Mouse (Mus musculus): ENCODE data around the gene Tctex1d4. TPM values are rescaled to one million over a fixed set of nuclear protein-coding genes. Genes with fewer than 3 reads are reported as not detected.

Gene Tctex1d4
- polyA plus RNA-seq, 1 experiment from 2014 or later = not detected

DNA sequence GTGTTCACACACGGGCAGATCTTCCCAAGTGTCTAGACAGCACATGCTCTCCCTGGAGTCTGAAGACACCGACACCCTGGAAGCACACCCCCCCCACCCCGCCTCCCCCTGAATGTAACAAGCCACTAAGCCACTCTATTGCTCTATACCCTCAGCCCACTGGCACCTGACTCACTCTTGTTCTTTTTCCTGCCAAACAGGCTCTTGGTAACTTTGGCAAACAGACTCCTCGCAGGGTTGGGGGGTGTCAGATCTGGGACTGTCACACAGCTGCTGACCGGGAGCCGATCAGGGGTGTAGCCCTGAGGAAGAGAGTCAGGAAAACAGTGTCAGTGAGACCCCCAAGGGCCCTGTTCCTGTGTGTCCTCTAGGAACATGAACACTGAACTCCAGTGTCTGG, 4.6 kb downstream of the Tctex1d4 start:
- H3K9me3 ChIP-seq (replicated peaks; ENCODE audit: control insufficient read depth, low read length) = no peaks in the 10 kb centered on the region
- H3K36me3 ChIP-seq (ENCODE audit: control insufficient read depth, insufficient read depth, low read length) = no peaks in the 10 kb centered on the region
- H3K4me2 ChIP-seq = no peak overlapping the region
- peaks cover 27% of the 10 kb centered on the region for H3K27me3 ChIP-seq (ENCODE audit: control insufficient read depth, insufficient read depth, low read length)
- H3K27ac ChIP-seq (ENCODE audit: low read depth, low read length) = no peak overlapping the region
- no peak for ATAC-seq (replicated peaks; ENCODE audit: insufficient number of reproducible peaks, low FRiP score, low TSS enrichment)
- no peak overlapping the region for H3K4me3 ChIP-seq (ENCODE audit: low read depth, low read length)
- peaks cover 8% of the 10 kb centered on the region; the same call in 1 of the 2 replicates for H3K4me1 ChIP-seq (ENCODE audit: control insufficient read depth, insufficient read depth, low read length)
- no peak overlapping the region for H3K9ac ChIP-seq (ENCODE audit: low read depth, low read length)
- 71% methylated on average over 6 of the region's 6 CpGs for WGBS (ENCODE audit: insufficient replicate concordance)

DNA sequence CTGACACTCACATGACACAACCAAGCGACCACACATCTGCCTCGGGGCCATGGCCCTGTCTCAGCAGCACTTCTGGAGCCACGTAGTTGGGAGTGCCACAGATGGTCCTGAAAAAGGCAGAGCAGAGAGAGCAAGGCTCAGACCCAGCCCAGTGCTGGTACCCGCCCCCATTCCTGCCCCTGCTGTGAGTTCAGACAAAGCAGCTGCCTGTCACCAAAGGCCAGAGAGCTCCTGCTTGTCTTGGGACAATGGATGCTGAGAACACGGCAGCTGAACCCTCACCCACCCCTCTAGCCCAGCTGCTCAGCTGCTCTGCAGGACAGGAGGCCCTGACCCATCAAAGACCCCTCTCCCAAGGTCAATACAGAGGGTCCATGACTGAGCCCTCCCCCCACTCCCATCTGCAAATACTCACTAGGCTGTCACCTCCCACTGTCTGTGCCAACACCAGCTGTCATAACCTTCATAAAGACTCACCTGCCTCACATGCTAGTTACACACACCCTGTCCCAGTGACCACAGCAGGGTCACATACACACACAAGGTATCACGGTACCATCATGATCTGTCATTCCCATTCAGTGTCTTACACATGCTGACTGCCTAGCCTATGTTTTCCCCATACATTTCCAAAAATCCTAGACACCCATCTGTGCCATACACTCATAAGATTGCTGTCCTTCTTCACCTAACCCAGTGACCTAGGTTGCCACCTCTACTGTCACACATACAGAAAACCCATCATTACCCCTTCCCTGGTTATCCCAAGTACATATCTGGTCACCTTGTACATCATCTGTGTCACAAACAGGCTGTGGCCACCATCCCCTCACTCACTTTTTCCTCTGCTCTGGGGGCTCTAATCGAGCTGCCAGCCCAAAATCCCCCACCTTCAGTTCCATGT, 5.5 kb downstream of the Tctex1d4 start:
- Histone ChIP-seq H3K4me3 (ENCODE audit: low read depth, low read length) (no peak overlapping the region), H3K36me3 (ENCODE audit: control insufficient read depth, insufficient read depth, low read length) (no peaks in the 10 kb centered on the region), H3K4me1 (ENCODE audit: control insufficient read depth, insufficient read depth, low read length) (peaks cover 8% of the 10 kb centered on the region; the same call in 1 of the 2 replicates), H3K9ac (ENCODE audit: low read depth, low read length) (no peak overlapping the region), H3K27ac (ENCODE audit: low read depth, low read length) (no peak overlapping the region), H3K27me3 (ENCODE audit: control insufficient read depth, insufficient read depth, low read length) (peaks cover 27% of the 10 kb centered on the region), H3K4me2 (peak overlapping the region; percentile 99), H3K9me3 (replicated peaks; ENCODE audit: control insufficient read depth, low read length) (no peaks in the 10 kb centered on the region)
- 0 out of 2 replicates have a peak, but pooled peaks have one; percentile 3 for ATAC-seq (replicated peaks; ENCODE audit: insufficient number of reproducible peaks, low FRiP score, low TSS enrichment)
- WGBS (ENCODE audit: insufficient replicate concordance) = 32% methylated on average over 7 of the region's 7 CpGs

DNA sequence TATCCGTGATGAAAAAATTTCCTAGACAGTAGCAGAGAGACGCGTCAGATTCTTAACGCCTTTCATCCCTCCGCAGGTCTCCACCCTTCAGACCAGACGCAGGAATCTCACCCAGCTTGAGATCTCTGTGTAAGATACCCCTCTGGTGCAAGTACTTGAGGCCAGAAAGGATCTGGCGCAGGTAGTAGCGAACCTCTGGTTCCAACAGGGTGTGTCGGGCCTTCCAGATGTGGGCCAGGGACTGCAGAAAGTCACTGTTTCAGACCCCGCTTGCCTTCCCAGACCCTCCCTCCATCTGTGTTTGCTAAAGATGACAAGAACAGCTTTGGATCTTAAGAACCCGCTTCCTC, 6.2 kb downstream of the Tctex1d4 start:
- H3K27ac ChIP-seq (ENCODE audit: low read depth, low read length) = no peak overlapping the region
- 13% methylated on average over 11 of the region's 11 CpGs for WGBS (ENCODE audit: insufficient replicate concordance)
- H3K4me1 ChIP-seq (ENCODE audit: control insufficient read depth, insufficient read depth, low read length) = peaks cover 8% of the 10 kb centered on the region; the same call in 1 of the 2 replicates
- no peaks in the 10 kb centered on the region for H3K9me3 ChIP-seq (replicated peaks; ENCODE audit: control insufficient read depth, low read length)
- no peak for ATAC-seq (replicated peaks; ENCODE audit: insufficient number of reproducible peaks, low FRiP score, low TSS enrichment)
- H3K27me3 ChIP-seq (ENCODE audit: control insufficient read depth, insufficient read depth, low read length) = peaks cover 27% of the 10 kb centered on the region
- H3K36me3 ChIP-seq (ENCODE audit: control insufficient read depth, insufficient read depth, low read length) = no peaks in the 10 kb centered on the region
- peak overlapping the region; percentile 99 for H3K4me2 ChIP-seq
- H3K4me3 ChIP-seq (ENCODE audit: low read depth, low read length) = peak overlapping the region; percentile 86
- H3K9ac ChIP-seq (ENCODE audit: low read depth, low read length) = no peak overlapping the region

DNA sequence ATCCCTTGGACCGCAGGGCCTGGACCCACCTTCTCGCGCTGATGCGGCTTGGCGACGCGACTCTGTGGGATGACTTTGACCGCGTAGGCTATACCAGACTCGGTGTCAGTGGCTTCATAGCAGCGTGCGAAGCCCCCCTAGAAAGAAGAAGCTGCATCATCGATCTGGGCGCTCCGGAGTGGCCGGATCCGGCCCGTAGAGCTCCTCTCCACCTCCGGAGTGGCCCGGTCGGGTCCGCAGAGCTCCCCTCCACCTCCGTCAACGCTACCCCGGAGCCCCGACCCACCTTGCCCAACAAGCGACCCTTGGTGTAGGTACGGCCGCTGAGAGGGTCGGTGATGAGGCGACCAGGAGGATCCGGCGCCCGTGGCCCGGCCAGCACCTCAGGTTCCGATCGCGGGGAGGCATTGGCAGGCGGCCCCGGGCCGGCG, 6.8 kb downstream of the Tctex1d4 start:
- Histone ChIP-seq H3K4me2 (peak overlapping the region; percentile 99), H3K9me3 (replicated peaks; ENCODE audit: control insufficient read depth, low read length) (no peaks in the 10 kb centered on the region), H3K27ac (ENCODE audit: low read depth, low read length) (no peak overlapping the region), H3K4me1 (ENCODE audit: control insufficient read depth, insufficient read depth, low read length) (peaks cover 8% of the 10 kb centered on the region; the same call in 1 of the 2 replicates), H3K27me3 (ENCODE audit: control insufficient read depth, insufficient read depth, low read length) (peaks cover 27% of the 10 kb centered on the region), H3K4me3 (ENCODE audit: low read depth, low read length) (peak overlapping the region; percentile 86), H3K9ac (ENCODE audit: low read depth, low read length) (peak overlapping the region; percentile 73), H3K36me3 (ENCODE audit: control insufficient read depth, insufficient read depth, low read length) (no peaks in the 10 kb centered on the region)
- under 1% methylated on average over 42 of the region's 42 CpGs for WGBS (ENCODE audit: insufficient replicate concordance)
- ATAC-seq (replicated peaks; ENCODE audit: insufficient number of reproducible peaks, low FRiP score, low TSS enrichment) = peak; percentile 19; the same call in 1 of the 2 replicates

DNA sequence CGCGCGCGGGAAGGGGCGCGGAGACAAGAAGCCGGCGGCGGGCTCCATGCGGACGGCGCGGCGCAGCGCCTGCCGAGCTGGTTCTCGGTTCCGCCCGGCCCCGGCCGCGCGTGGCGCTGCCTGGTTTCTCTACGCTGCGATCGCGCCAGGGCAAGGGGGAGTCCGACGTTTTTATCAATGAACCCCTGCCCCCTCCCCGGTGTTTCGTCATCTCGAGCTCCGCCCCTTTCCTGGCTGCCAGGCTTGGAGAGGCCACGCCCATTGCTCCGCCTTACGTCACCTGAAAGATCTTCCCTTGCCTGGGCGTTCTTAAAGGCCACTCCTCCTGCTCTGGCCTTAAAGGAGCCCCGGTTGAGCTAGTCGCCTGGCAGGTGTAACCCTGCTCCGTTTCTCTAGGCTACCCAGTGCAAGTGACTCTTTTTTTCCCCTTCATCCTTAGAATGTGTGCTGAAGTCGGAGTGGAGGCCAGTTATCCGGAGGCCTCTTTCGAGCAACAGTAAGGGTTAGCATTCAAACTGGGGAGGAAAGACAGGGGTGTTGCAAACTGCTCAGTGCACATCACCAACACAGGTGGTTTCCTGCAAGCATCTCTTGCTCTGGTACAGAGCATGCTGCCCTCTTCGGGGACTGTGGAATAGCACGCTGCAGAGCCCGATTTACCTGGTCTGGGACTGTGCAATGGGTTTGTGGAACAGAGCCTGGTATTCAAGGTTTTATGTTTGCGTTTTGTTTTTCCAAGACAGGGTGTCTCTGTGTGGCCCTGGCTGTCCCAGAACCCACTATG, 7.4 kb downstream of the Tctex1d4 start, which contains the start of gene Plk3:
TSS of gene Plk3 (minus strand) at position 147 of the 784 bp plus-strand sequence.
- Histone ChIP-seq H3K4me3 (ENCODE audit: low read depth, low read length) (peak within 1 kb of the TSS; percentile 86), H3K27me3 (ENCODE audit: control insufficient read depth, insufficient read depth, low read length) (peaks cover 27% of the 10 kb centered on the region), H3K36me3 (ENCODE audit: control insufficient read depth, insufficient read depth, low read length) (no peaks in the 10 kb centered on the region), H3K9ac (ENCODE audit: low read depth, low read length) (peak within 1 kb of the TSS; percentile 73), H3K9me3 (replicated peaks; ENCODE audit: control insufficient read depth, low read length) (no peaks in the 10 kb centered on the region), H3K4me1 (ENCODE audit: control insufficient read depth, insufficient read depth, low read length) (peaks cover 8% of the 10 kb centered on the region; the same call in 1 of the 2 replicates), H3K27ac (ENCODE audit: low read depth, low read length) (no peak within 1 kb of the TSS), H3K4me2 (peak within 1 kb of the TSS; percentile 99)
- WGBS (ENCODE audit: insufficient replicate concordance) = 2% methylated on average over 48 of the region's 48 CpGs
- peak; percentile 84 for ATAC-seq (replicated peaks; ENCODE audit: insufficient number of reproducible peaks, low FRiP score, low TSS enrichment)

DNA sequence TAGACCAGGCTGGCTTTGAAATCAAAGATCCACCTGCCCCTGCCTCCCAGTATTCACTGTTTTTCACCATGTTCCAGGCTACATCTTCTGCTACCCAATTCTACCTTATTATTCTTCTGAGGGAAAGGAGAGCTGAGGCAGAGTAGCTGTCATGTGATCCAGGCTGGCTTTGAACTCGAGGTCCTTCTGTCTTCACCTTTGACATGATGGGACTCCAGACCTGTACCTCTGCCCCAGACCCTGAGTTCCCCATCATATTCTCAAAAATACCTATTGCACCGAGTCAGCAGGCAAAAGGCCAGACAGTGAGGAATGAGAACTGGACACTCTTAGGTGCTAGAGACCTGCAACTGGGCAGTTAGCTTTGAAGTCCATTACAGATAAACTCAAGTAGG, 8.0 kb downstream of the Tctex1d4 start:
- Histone ChIP-seq H3K4me3 (ENCODE audit: low read depth, low read length) (no peak overlapping the region; the same call in 1 of the 2 replicates), H3K9ac (ENCODE audit: low read depth, low read length) (peak overlapping the region; percentile 65; the same call in 1 of the 2 replicates), H3K9me3 (replicated peaks; ENCODE audit: control insufficient read depth, low read length) (no peaks in the 10 kb centered on the region), H3K4me2 (peak overlapping the region; percentile 99), H3K36me3 (ENCODE audit: control insufficient read depth, insufficient read depth, low read length) (no peaks in the 10 kb centered on the region), H3K27me3 (ENCODE audit: control insufficient read depth, insufficient read depth, low read length) (peaks cover 27% of the 10 kb centered on the region), H3K27ac (ENCODE audit: low read depth, low read length) (no peak overlapping the region), H3K4me1 (ENCODE audit: control insufficient read depth, insufficient read depth, low read length) (peaks cover 8% of the 10 kb centered on the region; the same call in 1 of the 2 replicates)
- WGBS (ENCODE audit: insufficient replicate concordance) = 34% methylated on average over 2 of the region's 2 CpGs
- ATAC-seq (replicated peaks; ENCODE audit: insufficient number of reproducible peaks, low FRiP score, low TSS enrichment) = no peak

DNA sequence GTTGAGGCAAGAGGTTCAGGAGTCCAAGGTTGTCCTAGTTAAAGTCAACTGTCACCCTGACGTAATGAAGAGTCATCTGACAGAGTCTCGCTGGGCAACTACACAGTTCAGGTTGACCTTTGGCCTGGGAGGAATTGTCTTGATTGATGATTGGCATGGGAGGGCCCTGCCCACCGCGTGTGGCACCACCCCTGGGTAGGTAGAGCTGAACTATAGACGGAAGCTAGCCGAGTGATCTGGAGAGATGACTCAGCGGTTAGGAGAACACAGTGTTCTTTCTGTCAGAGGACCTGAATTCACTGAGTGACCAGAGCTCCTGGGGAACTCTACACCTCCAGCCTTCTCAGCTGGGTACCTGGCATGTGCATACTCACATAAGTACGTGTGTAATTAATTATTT, 9.4 kb downstream of the Tctex1d4 start:
- no peak for ATAC-seq (replicated peaks; ENCODE audit: insufficient number of reproducible peaks, low FRiP score, low TSS enrichment)
- H3K27ac ChIP-seq (ENCODE audit: low read depth, low read length) = no peak overlapping the region
- no peak overlapping the region for H3K4me2 ChIP-seq
- H3K27me3 ChIP-seq (ENCODE audit: control insufficient read depth, insufficient read depth, low read length) = peaks cover 24% of the 10 kb centered on the region
- H3K9ac ChIP-seq (ENCODE audit: low read depth, low read length) = no peak overlapping the region
- peaks cover 8% of the 10 kb centered on the region; the same call in 1 of the 2 replicates for H3K4me1 ChIP-seq (ENCODE audit: control insufficient read depth, insufficient read depth, low read length)
- H3K4me3 ChIP-seq (ENCODE audit: low read depth, low read length) = no peak overlapping the region
- no peaks in the 10 kb centered on the region for H3K36me3 ChIP-seq (ENCODE audit: control insufficient read depth, insufficient read depth, low read length)
- WGBS (ENCODE audit: insufficient replicate concordance) = 31% methylated on average over 8 of the region's 8 CpGs
- H3K9me3 ChIP-seq (replicated peaks; ENCODE audit: control insufficient read depth, low read length) = no peaks in the 10 kb centered on the region

Measured in heart, embryonic 11.5 days (tissue).